ENCODE assay signal across 18 mouse cellular contexts in genomic region chr4:66285034-66285433, GRCm38 (mm10).
"Had no signal": no experiment of that assay in that cellular context is flagged by ENCODE, and none has a peak within 500 bp of the region (broad histone marks: within the 10 kb centered on the region; RNA-seq: fewer than 3 reads in every experiment).

No protein-coding gene starts in this region.

- ATAC-seq: forebrain, embryonic 13.5 days; forebrain, embryonic 14.5 days; forebrain, embryonic 15.5 days; forebrain, embryonic 16.5 days; forebrain, postnatal 0 days had no signal

- DNase-seq: cerebellum, adult 9-11 months; cerebellum, postnatal 10 days; cerebellum, postnatal 14 days; cerebellum, postnatal 25 days; embryo, embryonic 11 days; forebrain, postnatal 0 days; gastrocnemius, adult 2 months; gastrocnemius, postnatal 10 days; gastrocnemius, postnatal 14 days; gastrocnemius, postnatal 25 days; gastrocnemius, postnatal 36 days; heart, adult 11 months; heart, adult 18-20 months; heart, adult 2 months had no signal
